Mouse (Mus musculus) kidney, embryonic 14.5 days (tissue): Measurements from ENCODE around the gene Ppp2r5a. TPM values are rescaled to one million over a fixed set of nuclear protein-coding genes. Genes with fewer than 3 reads are reported as not detected.
A peak's percentile ranks its signal among the peaks of the same experiment; 100 is the strongest.

Source experiments
- ATAC-seq: fragments of 200-750 bp; cut with Nextera tagmentation; 2 replicates; pipeline ENCODE4 v1.8.0; 2017; ENCODE audit warnings: moderate number of reproducible peaks, mild to moderate bottlenecking, moderate TSS enrichment, moderate library complexity; ENCODE audit not compliant: low FRiP score, low TSS enrichment
- H3K27ac ChIP-seq: fragments of 300-500 bp; sonication (generic); 2 replicates; pipeline ENCODE4 v1.5.1; 2014; ENCODE audit warnings: low read depth, mild to moderate bottlenecking, low read length, moderate library complexity, mixed read lengths
- H3K27me3 ChIP-seq: fragments of 300-500 bp; sonication (generic); 2 replicates; pipeline ENCODE4 v1.6.1; 2014; ENCODE audit warnings: mild to moderate bottlenecking, low read length; ENCODE audit not compliant: control insufficient read depth, insufficient read depth
- H3K36me3 ChIP-seq: fragments of 300-500 bp; sonication (generic); 2 replicates; pipeline ENCODE4 v1.6.1; 2014; ENCODE audit warnings: low read length, mixed read lengths; ENCODE audit not compliant: control insufficient read depth, insufficient read depth
- H3K4me1 ChIP-seq: fragments of 300-500 bp; sonication (generic); 2 replicates; pipeline ENCODE4 v1.6.1; 2014; ENCODE audit warnings: low read length, mixed read lengths; ENCODE audit not compliant: control insufficient read depth, insufficient read depth
- H3K4me2 ChIP-seq: fragments of 300-500 bp; sonication (generic); replicated peaks from 2 replicates; pipeline ENCODE4 v1.6.1; 2014; ENCODE audit warnings: low read depth, mild to moderate bottlenecking, low read length
- H3K4me3 ChIP-seq: fragments of 300-500 bp; sonication (generic); 2 replicates; pipeline ENCODE4 v1.5.1; 2014; ENCODE audit warnings: mild to moderate bottlenecking, low read length
- H3K9ac ChIP-seq: fragments of 300-500 bp; sonication (generic); 2 replicates; pipeline ENCODE4 v1.6.1; 2014; ENCODE audit warnings: low read depth, mild to moderate bottlenecking, low read length, moderate library complexity
- H3K9me3 ChIP-seq: fragments of 300-500 bp; sonication (generic); 2 replicates; pipeline ENCODE4 v1.6.1; 2016; ENCODE audit warnings: low read length; ENCODE audit not compliant: control insufficient read depth
- whole genome bisulfite sequencing: fragments of 180-500 bp; shearing (Covaris S2); extraction: QIAGEN DNeasy Blood & Tissue Kit; methylation state at CpG from one replicate; pipeline ENCODE4 v1.1.7; 2014; 5-methylcytosine and 5-hydroxymethylcytosine counted together
- polyA plus RNA-seq: library from polyadenylated mRNA; unstranded; fragments of >200 nt; fragmentation: Nextera tagmentation; extraction: Ambion mirVana; gene quantifications from 2 replicates; pipeline ENCODE4 v1.2.1, GENCODE M21; 2014

The Ppp2r5a gene
- polyA plus RNA-seq, 1 experiment from 2014 or later, result 25.0 TPM

DNA sequence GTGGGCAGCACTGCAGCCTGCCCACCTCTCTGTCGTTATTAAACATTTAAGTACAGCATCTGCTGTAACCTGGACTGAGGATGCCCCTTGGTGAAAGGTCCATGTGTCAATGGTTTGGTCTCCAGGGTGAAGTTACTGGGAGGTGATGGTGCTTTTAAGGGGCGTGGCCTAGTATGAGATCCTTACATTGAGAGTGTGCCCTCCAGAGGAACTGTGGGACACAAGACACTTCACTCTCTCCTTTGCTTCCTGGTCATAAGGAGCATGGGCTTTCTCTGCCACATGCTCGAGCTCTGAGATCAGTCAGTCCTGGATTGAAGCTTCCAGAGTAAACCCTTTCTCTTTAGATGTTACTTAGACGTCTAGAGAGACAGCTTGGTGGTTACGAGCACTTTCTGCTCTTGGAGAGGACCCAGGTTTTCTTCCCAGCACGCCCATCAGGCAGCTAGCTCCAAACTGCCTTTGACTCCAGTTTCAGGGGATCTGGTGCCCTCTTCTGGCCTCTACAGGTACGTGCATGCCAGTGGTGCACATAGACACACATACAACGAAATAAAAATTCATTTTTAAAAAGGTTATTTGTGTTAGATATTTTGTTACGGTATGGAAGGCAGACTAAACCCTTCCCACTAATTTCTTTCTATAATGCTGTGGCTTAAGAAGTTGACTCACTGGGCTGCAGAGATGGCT is 95.2 kb downstream of the Ppp2r5a start:
- no peak for ATAC-seq
- 84% methylated on average over 9 of the region's 9 CpGs for WGBS
- no peak overlapping the region for H3K4me2 ChIP-seq

DNA sequence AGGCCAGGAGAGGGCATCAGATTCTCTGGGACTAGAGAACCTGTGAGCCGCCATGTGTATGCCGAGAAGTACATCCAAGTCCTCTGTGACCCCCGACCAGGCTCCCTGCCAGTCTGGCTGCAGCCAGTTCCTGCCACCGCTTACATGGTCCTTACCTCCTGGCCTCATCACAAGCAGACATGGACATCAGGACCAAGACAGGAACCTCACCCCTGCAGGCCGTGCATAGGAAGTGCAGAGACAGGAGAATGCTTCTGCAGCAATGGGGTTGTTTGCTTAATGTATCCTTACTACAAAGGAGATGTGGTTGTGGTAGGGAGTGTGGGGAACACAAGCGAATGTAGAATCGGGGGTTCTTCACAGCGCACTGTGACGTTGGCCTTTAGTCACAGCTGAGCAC is 96.8 kb downstream of the Ppp2r5a start:
- no peaks in the 10 kb centered on the region for H3K4me1 ChIP-seq
- 0 out of 2 replicates have a peak, but pooled peaks have one; percentile 16 for ATAC-seq
- H3K27ac ChIP-seq, result no peak overlapping the region
- no peak overlapping the region for H3K4me2 ChIP-seq
- H3K9me3 ChIP-seq, result no peaks in the 10 kb centered on the region
- H3K27me3 ChIP-seq, result no peaks in the 10 kb centered on the region
- 76% methylated on average over 9 of the region's 9 CpGs for WGBS
- H3K9ac ChIP-seq, result no peak overlapping the region
- H3K36me3 ChIP-seq, result peaks cover 5% of the 10 kb centered on the region; the same call in 1 of the 2 replicates
- H3K4me3 ChIP-seq, result no peak overlapping the region

More for the DNA sequence above, 95.2 kb downstream of the Ppp2r5a start:
- H3K9me3 ChIP-seq, result no peaks in the 10 kb centered on the region
- H3K27me3 ChIP-seq, result no peaks in the 10 kb centered on the region
- no peak overlapping the region for H3K9ac ChIP-seq
- peaks cover 5% of the 10 kb centered on the region; the same call in 1 of the 2 replicates for H3K36me3 ChIP-seq
- H3K27ac ChIP-seq, result no peak overlapping the region
- H3K4me3 ChIP-seq, result no peak overlapping the region
- no peaks in the 10 kb centered on the region for H3K4me1 ChIP-seq

DNA sequence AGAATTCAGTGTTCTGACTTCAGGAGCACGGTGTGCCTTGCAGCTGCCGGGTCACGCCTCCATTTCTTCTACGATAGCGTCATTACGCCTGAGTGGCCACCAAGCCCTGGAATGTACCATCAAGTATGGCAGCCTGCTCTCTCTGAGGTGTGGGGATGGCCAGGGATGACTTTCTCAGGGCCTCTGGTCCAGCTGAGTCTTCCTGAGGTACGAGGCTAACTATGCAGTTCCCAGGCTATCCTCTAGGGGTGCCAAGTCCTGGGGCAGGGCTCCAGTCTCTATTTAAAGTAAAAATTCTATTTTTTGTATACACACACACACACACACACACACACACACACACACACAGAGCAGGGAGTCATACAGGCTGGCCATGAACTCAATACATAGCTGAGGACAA is 97.5 kb downstream of the Ppp2r5a start:
- no peak overlapping the region for H3K9ac ChIP-seq
- no peak overlapping the region for H3K4me3 ChIP-seq
- H3K4me1 ChIP-seq, result no peaks in the 10 kb centered on the region
- H3K27me3 ChIP-seq, result no peaks in the 10 kb centered on the region
- no peaks in the 10 kb centered on the region for H3K9me3 ChIP-seq
- ATAC-seq, result peak; percentile 40; the same call in 1 of the 2 replicates
- 67% methylated on average over 7 of the region's 7 CpGs for WGBS
- no peak overlapping the region for H3K27ac ChIP-seq
- no peak overlapping the region for H3K4me2 ChIP-seq
- peaks cover 5% of the 10 kb centered on the region; the same call in 1 of the 2 replicates for H3K36me3 ChIP-seq

DNA sequence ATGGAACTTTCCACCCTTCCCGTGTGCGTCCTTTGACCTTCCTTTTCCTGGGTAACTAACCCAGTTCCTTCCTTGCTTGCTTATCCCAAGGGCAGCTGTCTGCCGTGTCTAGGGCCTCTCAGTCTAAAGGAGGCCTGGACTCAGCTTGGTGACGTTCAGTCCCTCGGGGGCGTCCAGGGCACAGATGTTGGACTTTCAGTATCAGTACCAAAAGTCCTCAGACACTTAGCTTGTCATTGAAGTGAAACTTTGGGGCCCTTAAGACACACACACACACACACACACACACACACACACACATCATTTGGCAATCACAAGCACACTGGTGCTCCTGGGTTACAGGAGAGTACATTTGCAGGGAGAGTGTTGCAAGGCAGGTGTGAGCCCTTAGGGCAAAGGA is 98.9 kb downstream of the Ppp2r5a start:
- H3K4me1 ChIP-seq, result no peaks in the 10 kb centered on the region
- 66% methylated on average over 6 of the region's 6 CpGs for WGBS

DNA sequence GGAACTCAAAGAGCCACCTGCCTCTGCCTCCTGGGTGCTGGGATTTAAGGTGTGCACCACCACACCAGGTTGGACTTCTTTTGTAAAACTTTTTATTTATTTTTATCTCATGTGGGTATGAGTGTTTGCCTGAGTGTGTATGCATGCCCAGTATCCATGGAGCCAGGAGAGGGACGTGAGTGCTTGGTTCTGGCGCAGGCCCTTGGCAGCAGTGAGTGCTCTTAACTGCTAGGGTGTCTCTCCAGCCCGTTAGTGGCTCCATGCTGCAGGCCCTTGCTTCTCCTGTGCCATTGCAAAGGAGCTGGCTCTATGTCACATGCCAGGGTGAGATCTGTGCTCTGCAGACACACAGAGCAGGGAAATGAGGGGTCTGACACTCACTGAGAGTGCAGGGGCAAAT is 99.3 kb downstream of the Ppp2r5a start:
- Histone ChIP-seq H3K4me1 (no peaks in the 10 kb centered on the region), H3K36me3 (peaks cover 5% of the 10 kb centered on the region; the same call in 1 of the 2 replicates), H3K4me2 (no peak overlapping the region), H3K27ac (no peak overlapping the region), H3K9ac (no peak overlapping the region), H3K27me3 (no peaks in the 10 kb centered on the region), H3K9me3 (no peaks in the 10 kb centered on the region), H3K4me3 (no peak overlapping the region)
- no peak for ATAC-seq
- 77% methylated on average over 3 of the region's 3 CpGs for WGBS

More for the DNA sequence above, 98.9 kb downstream of the Ppp2r5a start:
- Histone ChIP-seq H3K9ac (no peak overlapping the region), H3K9me3 (no peaks in the 10 kb centered on the region), H3K27ac (no peak overlapping the region), H3K4me3 (no peak overlapping the region), H3K36me3 (peaks cover 5% of the 10 kb centered on the region; the same call in 1 of the 2 replicates), H3K27me3 (no peaks in the 10 kb centered on the region), H3K4me2 (no peak overlapping the region)
- no peak for ATAC-seq

Other genes with a start within 250 kb of the Ppp2r5a start
- gene Fam71a, start 238.5 kb downstream of the Ppp2r5a start, polyA plus RNA-seq, result not detected in 2 replicates
- gene Atf3, start 185.2 kb downstream of the Ppp2r5a start, polyA plus RNA-seq, result 2.1 and 2.3 TPM in 2 replicates
- 97.0 and 115 TPM in 2 replicates for gene Nenf, start 85.1 kb downstream of the Ppp2r5a start, polyA plus RNA-seq
- 17.6 and 25.9 TPM in 2 replicates for gene Tmem206, start 77.4 kb downstream of the Ppp2r5a start, polyA plus RNA-seq
- gene Dtl, start 172.3 kb upstream of the Ppp2r5a start, polyA plus RNA-seq, result 45.8 and 81.3 TPM in 2 replicates
- gene Ints7, start 172.4 kb upstream of the Ppp2r5a start, polyA plus RNA-seq, result 38.9 and 77.9 TPM in 2 replicates